Mouse (Mus musculus) left cerebral cortex, adult 11 months (tissue): ENCODE results near the gene Ndufaf8.

Source experiments
- DNase-seq: peaks from one replicate; pipeline ENCODE4 v3.0.0; 2022; ENCODE audit warnings: low spot score

Gene Ndufaf8

DNA sequence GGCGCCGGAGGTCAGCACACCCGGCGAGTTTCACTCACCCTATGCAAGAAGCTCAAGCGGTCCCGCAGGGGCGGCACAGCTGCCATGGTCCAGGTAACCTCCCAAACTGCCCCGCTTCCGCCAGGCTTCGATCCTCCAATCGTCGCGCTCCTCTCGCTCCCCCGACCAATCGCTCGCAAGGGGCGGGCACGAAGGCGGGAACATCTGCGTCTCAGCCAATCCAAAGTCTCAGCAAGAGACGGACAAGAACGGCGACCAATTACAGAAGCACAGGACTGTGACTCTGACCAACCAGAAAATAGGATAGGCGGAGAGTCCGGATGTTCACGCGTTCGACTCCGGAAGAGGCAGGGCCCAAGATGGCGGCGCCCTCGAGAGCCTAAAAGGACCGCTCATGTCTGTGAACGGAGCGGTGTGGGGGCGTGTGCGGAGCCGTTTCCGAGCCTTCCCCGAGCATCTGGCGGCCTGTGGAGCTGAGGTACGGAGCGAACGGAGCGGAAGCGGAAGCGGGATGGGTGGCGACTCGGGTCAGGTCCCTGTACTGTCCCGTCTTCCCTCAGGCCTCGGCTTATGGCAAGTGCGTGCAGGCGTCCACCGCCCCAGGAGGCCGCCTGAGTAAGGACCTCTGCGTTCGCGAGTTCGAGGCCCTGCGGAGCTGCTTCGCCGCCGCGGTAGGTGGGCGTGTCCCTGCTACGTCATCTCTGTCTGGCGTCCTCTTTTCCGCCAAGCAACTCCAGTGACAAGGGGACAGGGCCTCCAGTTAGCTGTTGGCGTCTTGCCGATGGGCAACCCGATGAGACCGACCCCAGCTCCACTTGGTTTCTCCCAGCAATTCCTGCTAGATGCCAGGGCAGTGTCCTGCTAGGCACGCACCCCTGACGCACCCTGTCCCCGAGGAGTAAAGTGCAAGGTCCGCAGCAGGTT is at the start of gene Ndufaf8, which contains the start of gene Tepsin:
TSS of gene Ndufaf8 (plus strand) at position 341 of the 924 bp plus-strand sequence.
TSS of gene Tepsin (minus strand) at position 144 of the 924 bp plus-strand sequence.
- DNase-seq, result peak; percentile 99

DNA sequence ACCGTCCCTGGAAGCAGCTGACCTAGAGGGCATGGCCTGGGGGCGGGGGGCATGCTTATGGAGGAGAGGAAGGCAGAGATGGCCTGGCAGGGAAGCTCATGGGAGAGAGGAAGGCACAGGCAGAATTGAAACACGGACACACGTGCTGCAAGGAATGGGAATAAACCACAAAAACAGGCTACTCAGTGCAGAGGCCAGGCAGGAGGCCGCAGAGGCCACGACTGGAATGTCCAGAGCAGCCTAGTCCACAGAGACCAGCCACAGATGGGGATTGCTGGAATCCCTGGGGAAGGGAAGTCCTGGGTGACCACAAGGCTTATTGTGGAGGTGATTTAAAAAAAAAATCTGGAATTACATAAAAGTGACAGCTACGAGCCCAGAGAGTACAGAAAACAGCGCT is 49.7 kb upstream of the Ndufaf8 start:
- no peak for DNase-seq

DNA sequence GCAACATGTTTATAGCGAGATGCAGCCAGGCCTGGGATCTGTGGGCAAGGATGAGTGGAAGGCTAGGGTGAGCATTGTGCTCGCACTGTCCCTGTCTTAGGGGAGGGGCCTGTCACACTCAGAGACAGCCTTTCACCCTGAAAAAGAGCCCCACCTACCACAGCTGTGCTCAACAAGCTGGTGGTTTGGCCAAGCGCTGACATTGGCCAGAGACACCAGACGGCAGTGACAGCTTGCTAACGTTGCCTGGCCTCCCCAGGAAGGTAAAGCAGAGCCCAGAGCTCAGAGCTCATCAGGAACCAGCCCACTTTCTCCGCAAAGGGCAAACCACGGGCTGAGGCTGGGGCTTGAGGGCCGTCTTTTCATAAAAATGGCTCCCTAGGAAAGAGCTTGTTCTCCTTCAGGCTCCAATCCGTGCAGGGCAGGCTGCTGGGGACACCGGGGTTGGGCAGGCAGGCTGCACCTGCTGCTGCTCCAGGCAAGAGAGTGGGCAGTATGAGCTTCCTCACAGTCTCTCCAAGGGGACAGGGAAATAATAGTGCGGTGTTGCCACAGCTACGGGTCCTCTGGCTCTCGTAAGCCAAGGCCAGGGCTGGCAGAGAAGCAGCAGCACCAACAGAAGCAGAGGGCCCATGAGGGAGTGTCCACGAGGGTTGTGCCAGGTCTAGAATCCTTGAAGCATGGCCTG is 47.5 kb upstream of the Ndufaf8 start:
- no peak for DNase-seq

DNA sequence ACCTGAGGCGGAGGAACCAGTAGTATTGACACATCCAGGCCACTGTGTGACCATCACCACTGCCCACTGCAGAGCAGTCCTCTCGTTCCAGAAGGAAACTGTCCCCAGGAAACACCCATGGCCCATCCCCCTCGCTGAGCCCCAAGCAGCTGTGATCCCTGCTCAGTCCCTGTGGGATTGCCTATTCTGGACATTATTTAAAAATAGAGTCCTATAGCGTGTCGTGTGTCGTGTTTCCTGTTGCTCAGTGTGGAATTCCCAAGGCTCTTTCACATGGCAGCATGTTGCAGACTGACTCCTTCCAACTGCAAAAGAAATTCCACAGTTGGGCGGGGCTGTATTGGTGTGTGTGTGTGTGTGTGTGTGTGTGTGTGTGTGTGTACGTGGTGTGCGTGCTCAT is 46.5 kb upstream of the Ndufaf8 start:
- no peak for DNase-seq

DNA sequence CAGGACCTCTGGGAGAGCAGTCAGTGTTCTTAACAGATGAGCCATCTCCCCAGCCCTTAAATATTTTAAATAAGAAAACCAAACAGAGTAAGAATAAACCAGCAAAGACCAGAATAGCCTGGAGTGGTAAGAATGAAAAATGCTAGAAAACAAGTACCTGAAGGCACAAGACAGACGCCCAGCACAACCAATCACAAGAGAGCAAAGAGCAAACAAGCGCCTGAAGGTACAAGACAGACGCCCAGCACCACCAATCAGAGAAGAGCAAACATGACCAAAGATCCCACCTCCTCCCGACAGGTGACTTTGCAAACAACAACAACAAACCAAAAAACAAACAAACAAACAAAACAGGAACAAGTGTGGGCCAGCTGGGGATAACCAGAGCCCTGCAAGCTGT is 44.9 kb upstream of the Ndufaf8 start:
- DNase-seq, result no peak

DNA sequence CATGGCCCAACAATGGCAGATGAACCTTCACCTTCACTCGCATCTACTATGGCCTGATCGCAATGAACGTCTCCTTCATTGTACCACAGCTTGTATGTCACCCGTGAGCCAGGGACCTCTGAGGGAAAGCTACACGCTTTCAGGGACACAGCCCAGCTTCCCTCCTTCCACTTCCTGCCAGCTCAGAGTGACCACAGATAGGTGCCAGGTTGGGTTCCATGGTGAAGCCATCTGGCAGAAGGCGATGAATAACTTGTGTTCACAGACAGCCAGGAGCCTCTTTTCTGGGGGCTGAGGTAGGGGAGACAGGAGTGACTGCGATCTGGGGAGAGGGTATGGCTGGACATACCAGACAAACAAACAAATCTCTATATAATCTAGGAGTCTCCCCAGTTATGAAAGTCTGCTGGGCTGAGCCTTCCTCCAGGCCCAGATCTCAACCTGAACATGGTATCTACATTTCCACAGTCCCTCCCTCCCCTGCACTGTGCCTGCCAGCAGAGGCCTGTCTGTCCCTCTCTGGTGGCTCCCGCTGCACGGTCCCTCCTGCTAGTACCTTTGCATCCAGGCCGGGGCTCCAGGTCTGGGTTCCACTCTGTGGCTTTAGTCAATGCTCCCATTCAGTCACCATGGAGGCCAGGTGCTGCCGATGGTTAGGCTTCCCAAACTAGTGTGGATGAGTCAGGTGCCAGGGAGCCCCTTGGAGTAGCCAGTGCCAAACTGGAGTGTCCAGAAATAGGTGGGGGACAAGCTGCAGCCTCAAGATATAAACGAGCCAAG is 42.6 kb upstream of the Ndufaf8 start:
- DNase-seq, result no peak

DNA sequence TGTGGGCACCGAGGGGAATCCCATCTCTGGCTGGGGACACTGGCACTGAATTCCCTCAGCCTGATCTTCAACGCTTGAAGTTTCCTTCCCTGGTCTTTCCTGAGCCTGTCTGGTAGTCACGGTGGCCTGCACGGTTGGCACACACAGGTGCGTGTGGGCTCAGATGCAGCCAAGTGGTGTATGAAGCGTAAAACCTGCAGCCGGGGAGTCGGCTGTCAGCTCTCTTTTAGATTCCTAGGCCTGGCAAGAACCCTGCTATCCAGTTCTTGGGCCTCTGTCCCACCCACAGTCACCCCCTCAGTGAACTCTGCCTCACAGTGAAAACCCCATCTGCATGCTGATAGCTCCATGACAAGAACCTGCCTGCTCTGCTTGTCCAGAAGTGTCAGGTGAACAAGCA is 38.1 kb upstream of the Ndufaf8 start:
- no peak for DNase-seq

DNA sequence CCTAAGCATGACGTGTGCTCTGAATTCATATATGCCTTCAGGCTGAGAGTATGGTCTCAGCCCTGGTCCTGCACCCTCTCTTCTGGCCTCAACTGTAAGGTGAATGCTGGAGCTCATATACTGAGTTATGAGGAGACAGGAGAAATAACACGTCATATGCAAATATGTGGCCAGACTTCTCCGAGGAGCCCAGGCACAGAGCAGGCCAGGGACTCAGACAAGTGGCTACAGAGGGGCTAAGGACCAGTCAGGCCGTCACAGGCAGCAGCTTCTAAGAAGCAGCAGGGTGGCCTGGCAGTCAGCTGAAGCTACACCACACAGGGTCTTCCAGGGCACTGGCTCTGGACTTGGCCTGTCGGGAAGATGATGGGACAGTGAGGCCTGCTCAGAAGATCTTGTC is 35.4 kb upstream of the Ndufaf8 start:
- DNase-seq, result no peak

DNA sequence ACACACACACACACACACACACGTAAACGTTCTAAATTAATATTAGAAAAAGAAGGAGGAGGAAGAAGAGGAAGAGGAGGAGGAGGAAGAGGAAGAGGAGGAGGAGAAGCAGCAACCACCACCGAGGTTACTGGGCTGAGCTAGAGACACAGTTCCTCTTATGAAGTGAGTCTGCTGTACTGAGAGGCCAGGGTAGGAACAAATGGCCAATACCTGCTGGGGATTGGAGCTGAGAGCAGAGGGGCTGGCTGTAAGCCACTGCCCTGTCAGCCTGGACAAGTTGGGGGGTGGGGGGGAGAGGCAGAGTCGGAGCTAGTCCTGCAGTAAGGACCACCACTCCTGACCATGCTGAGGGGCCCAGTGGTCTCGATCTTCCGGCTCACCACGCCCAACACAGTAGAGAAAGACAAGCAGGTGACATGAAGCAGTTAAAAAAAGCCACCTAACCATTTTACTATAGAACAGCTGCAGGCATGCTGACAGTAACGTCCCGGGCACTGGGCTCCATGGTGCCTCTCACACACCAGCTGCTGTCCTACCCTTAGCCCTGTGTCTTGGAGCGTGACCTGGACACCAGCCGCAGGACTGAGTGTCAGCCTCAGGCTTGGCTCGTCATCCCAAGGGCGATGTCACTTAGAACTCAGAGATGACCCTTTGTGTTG is 34.6 kb upstream of the Ndufaf8 start:
- no peak for DNase-seq

DNA sequence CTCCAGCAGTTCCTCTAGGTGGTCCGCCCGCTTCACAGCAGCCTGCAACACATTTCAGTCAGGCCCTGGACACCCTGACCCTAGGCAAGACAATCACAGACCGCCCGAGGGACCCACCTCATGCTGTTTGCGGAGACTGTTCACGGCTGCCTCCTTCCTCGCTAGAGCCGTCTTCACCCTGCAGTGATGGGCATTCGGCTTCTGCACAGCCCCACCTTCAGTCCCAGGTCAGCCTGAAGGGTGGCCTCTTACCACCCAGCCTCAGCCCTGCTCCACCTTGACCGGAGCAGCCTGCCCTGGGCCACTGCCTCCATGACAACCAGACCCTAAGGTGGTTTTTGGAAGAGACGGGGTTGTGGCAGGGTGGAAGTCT is 34.1 kb upstream of the Ndufaf8 start:
- no peak for DNase-seq

DNA sequence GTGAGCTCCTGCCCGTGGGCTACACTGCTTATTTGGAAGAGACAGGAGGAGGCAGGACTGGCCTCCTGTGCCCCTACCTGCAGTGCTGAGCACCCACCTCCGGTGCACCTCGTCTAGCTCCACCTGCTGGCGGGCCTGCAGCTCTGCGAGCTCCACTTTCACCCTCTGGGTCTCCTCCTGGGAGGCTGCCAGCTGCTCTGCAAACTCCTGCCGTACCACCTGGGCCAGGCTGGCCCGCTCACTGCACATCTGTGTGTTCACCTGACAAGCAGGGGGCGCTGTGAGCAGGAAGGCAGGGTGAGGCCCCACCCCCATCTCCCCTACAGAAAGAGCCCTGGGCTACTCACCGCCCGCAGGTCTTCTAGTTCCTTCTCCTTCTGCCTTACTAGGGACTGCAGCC is 33.4 kb upstream of the Ndufaf8 start:
- no peak for DNase-seq

DNA sequence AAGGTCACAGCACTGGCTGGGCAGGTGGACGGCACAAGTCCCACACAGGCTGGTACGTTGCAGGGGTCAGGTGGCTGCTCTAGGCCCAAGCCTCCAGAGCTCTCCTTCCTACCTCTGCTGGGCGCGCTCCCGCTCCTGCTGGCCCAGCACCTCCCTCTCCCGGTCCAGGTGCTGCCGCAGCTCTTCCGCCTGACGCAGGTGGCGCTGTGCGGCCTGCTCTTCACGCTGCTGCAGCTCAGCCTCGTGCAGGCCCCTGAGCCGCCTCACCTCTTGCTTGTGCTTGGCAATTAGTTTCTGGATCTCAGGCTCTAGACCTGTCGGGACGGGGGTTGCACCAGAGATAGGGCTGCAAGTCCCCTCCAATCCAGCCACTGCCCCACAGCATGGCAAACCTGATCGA is 30.9 kb upstream of the Ndufaf8 start:
- DNase-seq, result no peak

DNA sequence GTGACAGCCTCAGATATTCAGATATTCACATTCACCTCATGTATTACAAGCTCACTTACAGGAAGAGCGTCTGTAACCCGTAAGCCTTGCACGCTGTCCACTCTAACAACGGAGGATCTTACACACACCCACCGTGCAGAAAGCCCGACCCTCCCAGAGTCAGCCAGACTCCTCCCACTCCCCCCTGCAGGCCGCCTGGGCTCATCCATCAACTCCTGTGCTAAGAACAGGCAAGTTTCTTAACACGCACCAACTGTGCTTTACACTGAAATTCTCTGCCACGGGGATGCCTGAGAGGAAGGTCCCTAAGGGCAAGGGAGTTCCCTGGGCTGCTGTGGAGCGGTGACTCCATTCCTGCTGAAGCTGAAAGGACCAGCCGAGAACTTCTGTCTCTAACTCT is 29.5 kb upstream of the Ndufaf8 start:
- DNase-seq, result no peak

DNA sequence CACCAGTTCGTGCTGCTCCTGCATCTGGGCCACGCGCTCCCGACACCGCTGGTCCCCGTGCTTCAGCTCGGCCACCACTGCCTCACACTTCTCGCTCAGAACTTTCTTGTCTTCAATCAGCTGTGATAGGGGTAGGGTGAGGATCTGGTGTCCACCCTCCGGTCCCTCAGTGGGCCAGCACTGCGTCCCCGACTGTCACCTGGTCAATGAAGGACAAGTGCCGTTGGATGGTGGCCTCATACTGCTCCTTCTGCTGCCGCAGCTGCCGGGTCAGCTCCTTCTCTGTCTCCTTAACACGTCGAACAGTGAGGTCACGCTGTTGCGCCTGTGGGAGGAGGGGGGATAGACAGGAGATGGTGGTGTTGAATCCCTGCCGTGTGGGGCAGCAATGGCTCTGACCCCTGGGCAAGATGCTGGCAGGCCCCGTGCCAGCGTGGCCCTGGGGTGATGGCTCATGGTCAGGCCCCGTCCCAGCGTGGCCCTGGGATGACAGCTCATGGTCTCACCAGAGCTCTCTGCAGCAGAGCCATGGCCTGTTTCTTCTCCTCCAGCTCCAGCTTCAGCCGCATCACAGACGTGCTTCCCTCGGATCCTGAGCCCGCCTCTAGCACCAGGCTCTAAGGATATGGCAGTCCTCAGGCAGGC is 28.3 kb upstream of the Ndufaf8 start:
- DNase-seq, result no peak

DNA sequence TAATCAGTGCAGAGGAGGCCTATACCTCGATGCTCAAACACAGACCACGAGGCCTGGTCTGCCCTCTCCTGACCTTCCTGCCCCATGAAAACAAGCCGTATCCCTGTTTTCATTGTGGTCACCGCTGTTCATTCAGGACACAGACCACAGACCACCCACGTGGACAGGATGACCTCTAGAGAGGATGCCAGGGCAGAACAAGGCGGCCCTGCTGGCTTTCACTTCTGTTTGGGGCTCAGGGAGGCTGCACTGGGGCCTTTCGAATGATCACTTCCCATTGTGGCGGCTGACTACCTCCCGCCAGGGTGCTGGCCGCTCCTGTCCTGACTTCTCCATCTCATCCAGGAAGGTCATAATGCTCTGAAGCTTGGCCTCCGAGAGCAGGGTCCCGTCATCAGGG is 27.7 kb upstream of the Ndufaf8 start:
- DNase-seq, result no peak

DNA sequence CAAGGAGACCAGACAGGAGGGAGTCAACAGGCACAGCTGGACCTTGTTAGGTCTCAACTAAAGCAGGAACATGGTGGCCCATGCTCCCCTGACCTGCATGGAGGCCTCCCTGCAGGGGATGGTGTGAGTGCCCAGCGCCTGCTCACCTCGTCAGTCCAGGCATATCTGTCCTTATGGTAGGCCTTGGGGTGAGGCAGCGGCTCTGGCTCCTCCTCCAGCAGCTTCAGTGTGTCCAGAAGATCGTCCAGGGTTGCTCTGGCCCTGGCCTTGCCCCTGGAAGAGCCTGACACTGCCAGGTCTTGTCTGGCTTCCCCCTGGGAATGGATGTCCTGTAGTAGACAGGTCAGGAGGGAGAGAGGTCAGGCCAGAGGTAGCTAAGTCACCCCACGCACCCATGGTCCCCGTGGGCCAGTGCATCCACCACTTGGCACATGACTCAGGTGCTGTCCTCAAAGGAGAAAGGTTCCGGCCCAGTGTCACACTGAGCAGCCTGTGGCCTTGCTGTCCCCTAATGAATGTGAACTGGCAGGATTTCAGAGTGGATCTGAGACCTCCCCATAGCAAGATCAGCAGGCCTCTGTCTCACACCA is 26.9 kb upstream of the Ndufaf8 start:
- DNase-seq, result no peak

DNA sequence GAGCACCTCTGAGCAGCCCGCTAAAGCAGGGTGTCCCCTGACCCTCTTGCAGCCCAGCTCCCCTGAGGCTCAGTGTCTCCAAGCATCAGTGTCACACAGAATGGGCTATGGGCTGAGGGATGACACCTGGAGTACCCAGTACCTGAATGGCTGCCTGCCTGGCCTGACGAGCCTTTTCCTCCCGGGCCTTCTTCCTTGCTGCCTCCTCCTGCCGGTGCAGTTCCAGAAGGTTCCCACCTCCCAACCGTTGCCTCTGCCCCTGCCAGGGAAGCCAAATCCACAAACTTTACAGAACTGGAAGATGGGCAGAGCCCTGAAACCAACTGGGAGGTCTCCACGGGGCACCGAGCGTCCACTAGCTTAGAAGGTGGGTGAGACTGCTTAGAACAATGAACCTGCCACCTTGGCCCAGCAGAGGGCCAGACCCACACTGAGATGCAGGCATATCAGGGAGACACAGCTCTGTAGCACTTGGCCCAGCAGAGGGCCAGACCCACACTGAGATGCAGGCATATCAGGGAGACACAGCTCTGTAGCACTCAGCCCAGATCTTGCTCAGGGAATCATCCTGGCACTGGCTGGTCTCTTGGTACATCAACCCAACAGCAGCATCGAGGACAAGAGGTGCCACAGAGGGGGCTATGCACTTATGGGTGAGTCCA is 25.6 kb upstream of the Ndufaf8 start:
- no peak for DNase-seq

DNA sequence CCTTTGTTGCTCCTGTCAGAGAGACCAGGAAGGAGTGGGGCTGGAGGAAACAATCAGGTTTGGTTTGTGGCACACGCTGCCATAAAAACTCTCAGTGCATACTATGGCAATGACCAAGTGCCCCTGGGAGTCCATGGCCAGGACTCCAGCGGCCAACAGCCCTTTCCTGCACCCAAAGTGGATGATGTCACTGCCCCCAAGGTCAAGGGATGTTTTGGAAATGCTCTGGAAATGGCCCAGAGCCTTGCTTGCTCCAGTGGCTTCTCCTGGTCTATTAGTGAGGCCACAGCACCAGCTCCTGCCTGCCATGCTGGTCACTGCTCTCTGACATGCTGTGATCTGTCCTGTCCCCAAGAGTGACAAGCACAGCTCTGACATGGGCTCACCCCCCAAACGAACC is 22.5 kb upstream of the Ndufaf8 start:
- no peak for DNase-seq

DNA sequence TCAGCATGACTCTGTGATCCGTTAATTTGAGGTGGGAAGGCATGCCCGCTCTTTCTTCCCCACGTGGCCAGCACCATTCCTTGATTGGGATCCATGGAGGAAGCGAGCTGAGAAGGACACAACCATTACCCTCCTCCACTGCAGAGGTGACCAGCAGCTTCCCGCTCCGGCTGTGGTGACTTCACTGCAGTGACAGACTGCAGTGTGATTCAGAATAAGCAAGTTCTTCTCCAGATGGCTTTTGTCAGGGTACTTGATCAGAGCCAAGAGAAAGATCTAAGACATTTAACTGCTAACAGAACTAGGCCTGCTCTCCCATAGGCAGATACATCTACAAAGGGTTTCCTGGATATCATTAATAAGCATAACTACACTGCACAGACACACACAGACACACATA is 18.4 kb upstream of the Ndufaf8 start:
- no peak for DNase-seq

DNA sequence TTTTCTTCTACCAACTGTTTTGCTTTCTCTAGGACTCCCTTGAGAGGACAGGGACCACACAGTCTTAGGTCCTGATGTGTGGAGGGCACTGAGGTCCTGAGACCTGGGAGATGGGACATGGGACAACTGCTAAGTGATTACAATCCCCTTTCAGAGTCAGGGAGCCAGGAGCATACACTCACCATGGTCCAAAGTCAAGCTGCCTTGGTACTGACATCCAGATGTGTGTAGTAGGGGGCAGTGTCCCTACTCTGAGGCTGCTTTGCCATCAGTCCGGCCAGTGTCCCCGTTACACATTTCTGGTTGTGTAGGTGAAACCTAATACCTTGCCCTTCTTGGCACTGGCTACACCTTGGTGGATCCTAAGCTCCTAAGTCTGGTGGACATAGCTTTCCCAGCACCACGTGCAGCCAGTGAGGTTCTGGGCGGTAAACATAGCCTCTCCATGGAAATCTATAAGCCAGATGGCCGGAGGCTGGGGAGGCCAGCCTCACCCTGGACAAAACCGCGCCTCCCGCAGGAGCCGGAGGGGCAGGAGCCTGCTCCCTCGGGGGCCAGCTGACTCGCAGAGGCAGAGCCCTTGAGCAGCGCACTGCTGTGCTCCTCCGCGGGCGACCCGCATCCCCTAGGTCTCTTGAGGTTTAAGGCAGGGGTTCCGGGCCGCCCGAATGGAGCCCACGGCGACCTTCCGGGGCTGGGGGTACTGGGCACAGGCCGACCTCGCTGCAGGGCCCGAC is 12.7 kb upstream of the Ndufaf8 start:
- DNase-seq, result no peak
